Mouse (Mus musculus): ENCODE measurements around the gene Tbc1d22a. TPM values are rescaled to one million over a fixed set of nuclear protein-coding genes. Genes with fewer than 3 reads are reported as not detected.

Gene Tbc1d22a
- polyA plus RNA-seq, 1 experiment, result 54.8 TPM

DNA sequence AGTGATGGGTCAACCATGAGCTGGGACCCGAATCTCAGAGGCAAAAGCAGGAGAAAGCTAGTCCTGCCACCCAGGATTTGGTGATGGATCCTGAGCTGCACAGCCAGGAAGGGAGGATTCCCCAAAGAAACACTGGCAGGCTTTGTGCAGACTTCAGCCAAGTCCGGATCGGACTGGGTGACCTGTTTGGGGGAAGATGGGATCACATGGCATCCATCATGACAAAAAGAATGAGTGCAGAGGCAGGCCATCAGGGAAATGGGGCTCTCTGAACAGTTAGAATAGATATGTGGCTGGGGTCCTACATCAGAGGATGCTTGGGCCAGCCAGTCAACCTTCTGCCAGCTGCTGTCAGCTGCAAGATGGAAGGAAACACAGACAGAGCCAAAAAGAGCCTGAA lies 328.1 kb downstream of the Tbc1d22a start:
- H3K27ac ChIP-seq (ENCODE audit: insufficient read depth, low read depth, low read length), result no peak overlapping the region
- WGBS, result 74% methylated on average over 3 of the region's 3 CpGs
- no peak for TF ChIP-seq POLR2A (IDR thresholded peaks at IDR 0.05; ENCODE audit: low read depth, low read length)
- TF ChIP-seq CTCF (IDR thresholded peaks at IDR 0.05; ENCODE audit: extremely low read depth, insufficient read length, insufficient replicate concordance, low read depth, low read length), result no peak

DNA sequence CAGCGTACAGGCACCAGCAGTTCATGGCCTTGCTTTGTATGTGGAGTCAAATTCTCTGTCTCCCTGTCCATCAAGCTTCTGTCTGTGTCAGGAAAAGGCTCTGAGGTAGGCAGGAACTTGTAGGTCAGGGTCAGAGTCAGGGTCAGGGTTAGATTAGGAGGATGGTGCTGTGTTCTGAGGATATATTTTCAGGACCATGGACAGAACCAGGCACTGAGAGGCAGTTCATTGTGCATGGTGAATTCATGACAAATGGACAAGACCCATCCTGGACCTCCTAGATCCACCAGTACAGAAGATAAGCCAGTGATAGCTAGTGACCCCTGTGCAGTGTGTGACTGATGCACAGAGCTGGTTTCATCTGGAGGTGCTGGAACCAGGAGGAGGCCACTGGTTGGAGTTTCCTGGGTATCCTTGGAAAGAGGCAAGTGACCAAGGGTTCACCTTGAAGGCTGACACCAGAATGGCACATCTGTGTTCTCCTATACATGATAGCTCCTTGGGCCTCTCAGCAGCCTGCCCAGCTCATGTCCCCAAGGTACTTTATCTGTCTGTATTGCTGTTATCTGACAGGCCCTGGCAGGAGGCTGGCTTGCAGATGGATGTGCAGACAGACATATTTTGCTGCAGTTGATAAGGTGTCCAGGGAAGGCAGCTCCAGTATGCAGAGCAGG lies 330.0 kb downstream of the Tbc1d22a start:
- H3K36me3 ChIP-seq (ENCODE audit: control insufficient read depth, insufficient read depth, low read length), result no peaks in the 10 kb centered on the region
- H3K27ac ChIP-seq (ENCODE audit: insufficient read depth, low read depth, low read length), result no peak overlapping the region
- no peak overlapping the region for H3K4me3 ChIP-seq (ENCODE audit: low read depth, low read length)
- no peak for TF ChIP-seq CTCF (IDR thresholded peaks at IDR 0.05; ENCODE audit: extremely low read depth, insufficient read length, insufficient replicate concordance, low read depth, low read length)
- no peak for TF ChIP-seq POLR2A (IDR thresholded peaks at IDR 0.05; ENCODE audit: low read depth, low read length)
- no peaks in the 10 kb centered on the region for H3K4me1 ChIP-seq (ENCODE audit: control insufficient read depth, insufficient read depth, insufficient read length, low read length)
- no peaks in the 10 kb centered on the region for H3K27me3 ChIP-seq (ENCODE audit: control insufficient read depth, insufficient read depth, low read length)
- WGBS, result 87% methylated on average over 1 of the region's 1 CpGs

More for the DNA sequence above, 328.1 kb downstream of the Tbc1d22a start:
- Histone ChIP-seq H3K36me3 (ENCODE audit: control insufficient read depth, insufficient read depth, low read length) (no peaks in the 10 kb centered on the region), H3K4me1 (ENCODE audit: control insufficient read depth, insufficient read depth, insufficient read length, low read length) (no peaks in the 10 kb centered on the region), H3K4me3 (ENCODE audit: low read depth, low read length) (no peak overlapping the region), H3K27me3 (ENCODE audit: control insufficient read depth, insufficient read depth, low read length) (no peaks in the 10 kb centered on the region)

Other genes starting within 250 kb of the Tbc1d22a start
- gene Celsr1, start 180.7 kb upstream of the Tbc1d22a start, polyA plus RNA-seq (2012; rRNA removed), result 2.9 and 4.7 TPM in 2 replicates
- 10.5 and 25.1 TPM in 2 replicates for gene Gramd4, start 156.8 kb upstream of the Tbc1d22a start, polyA plus RNA-seq (2012; rRNA removed)
- 14.4 and 47.8 TPM in 2 replicates for gene Cerk, start 28.3 kb upstream of the Tbc1d22a start, polyA plus RNA-seq (2012; rRNA removed)